Mouse (Mus musculus) lung, postnatal 4 days (tissue): ENCODE measurements around the gene Pde7b.

Source experiments
- DNase-seq, 2 experiments: peaks; one replicate each; pipeline ENCODE4 v3.0.0; 2021

Gene Pde7b

DNA sequence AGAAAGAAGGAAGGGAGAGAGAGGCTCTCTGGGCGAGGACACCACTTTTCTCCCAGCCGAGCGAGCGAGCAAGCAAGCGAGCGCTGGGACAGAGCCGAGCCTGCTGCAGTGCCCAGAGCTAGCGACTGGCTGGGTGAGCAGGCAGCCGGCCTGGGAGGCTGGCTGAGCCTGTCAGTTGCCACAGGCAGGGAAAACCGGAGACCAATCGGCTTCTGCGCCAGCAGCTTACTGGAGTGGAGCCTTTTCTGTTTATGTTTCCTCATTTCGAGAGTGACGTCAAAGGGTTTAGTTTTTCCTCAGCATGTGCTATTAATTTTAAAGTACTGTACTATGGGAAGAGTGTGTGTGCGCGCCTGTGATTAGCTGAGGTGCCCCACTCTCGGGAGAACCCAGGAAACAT is at the start of gene Pde7b:
Pde7b (minus strand) TSS at position 173 of the 400 bp plus-strand sequence.
- DNase-seq: peak; percentile 86 to 92

DNA sequence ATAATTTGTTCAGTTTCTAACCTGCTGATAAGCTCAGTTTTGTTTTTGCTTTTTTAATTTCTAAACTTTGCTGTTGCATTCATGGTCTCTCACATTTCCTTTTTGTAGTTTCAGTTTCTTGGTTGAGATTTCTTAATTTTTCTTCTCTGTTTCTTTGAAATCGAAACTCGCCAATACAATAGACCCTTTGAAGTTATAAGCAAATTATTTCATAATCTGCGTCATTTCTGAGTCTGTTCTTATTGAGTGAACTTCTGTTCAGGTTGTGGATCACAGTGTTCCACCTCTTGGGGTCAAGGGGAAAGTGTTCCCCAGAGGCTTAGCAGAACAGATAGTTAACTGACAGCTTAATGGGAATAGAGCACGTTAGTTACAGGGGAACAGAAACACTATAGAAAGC is 47.2 kb upstream of the Pde7b start:
- no peak for DNase-seq

- no peak for DNase-seq
Observed at GRCm38 (mm10) chr10:20770418-20770888, 45.6 kb upstream of the Pde7b start.

DNA sequence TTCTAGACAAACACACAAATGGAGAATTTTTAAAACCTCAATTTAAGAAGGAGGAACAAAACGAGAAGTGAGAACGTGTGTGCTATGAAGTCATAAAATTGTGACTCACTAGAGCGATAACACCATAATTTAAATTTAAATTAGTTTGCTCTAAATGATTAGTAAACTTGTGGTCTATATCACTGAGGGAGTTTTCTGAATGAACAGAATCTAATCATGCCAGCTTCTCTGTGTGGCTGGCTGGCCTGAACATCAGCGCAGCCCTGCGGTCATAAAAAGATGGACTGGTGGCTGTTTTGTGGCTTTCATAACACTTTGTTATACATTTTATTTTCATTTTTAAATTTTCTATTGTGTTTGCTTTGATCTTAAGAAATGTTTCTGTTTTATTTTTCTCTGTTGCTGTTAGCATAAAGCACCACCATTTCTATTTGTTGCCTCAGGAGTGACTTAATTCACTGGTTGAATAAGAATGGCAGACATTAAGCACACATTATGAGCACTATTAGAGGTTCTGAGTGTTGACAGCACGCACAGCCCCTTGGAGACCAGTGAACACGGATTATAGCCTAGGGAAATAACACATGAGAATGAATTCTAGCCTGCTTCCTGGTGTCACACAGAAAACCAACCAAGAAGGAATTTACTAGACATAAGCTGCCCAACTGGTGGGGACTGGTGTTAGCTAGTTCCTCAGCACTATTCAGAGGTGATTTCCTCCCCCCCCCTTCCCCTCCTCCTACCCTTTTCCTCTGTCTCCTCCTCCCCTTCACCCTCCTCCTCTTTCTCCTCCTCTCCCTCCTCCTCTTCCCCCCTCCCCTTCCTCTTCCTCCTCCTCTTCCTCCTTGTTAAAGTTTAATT is 44.9 kb upstream of the Pde7b start:
- DNase-seq: no peak

- no peak for DNase-seq
Observed at GRCm38 (mm10) chr10:20764352-20764751, 39.5 kb upstream of the Pde7b start.

DNA sequence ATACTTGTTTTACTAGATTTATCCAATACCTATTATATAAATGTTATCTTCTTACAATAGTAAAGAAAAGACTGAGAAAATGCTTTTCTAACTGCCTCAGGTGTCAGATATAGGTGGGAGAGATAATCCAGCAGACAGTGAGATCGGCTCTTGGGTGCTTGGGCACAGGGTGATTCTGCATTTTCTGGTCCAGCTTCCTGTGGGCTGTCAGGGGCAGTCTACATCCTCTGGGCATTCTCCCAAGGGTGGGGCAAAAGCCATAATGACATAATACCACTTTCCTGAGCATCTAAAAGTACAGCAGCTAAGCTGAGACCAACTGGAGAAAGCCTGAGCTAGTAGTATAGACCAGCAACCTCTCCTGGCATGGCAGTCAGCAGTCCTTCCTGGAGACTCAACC is 34.1 kb upstream of the Pde7b start:
- DNase-seq: no peak

DNA sequence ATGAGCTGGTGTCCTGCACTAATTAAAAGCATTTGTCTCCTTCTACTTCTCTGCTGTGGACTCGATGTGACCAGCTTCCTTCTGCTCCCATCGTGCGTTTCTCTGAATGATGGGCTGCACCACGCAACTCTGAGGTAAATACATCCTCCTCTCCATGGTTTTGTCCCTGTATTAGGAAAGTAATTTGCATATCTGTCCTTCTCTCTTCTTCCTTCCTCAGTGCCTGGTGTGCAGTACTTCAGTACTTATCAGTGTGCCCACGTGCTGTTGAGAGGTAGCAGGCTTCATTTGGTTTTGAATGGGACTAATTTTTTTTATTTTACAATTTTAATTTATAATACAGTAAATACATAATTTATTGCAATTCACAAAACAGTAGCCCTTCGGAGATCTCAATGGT is 33.4 kb upstream of the Pde7b start:
- DNase-seq: no peak

- no peak for DNase-seq
Observed at GRCm38 (mm10) chr10:20756219-20756618, 31.3 kb upstream of the Pde7b start.

DNA sequence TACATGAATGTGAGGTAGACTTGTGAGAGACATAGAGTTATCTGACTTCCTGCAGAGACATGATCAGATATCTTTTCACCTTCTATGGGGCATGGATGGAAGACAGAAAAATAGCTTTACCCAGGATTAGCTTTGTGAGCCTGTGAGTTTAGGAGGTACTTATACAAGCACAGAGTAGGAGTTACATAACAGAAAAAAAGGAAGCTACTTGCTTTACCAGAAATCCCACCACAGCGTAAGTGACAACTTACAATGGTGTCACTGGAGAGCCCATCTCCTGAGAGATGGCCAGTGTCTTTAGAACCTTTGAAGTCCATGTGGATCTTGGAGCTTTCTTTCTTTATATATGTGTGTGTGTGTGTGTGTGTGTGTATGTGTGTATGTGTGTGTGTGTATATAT is 28.0 kb upstream of the Pde7b start:
- DNase-seq: no peak

DNA sequence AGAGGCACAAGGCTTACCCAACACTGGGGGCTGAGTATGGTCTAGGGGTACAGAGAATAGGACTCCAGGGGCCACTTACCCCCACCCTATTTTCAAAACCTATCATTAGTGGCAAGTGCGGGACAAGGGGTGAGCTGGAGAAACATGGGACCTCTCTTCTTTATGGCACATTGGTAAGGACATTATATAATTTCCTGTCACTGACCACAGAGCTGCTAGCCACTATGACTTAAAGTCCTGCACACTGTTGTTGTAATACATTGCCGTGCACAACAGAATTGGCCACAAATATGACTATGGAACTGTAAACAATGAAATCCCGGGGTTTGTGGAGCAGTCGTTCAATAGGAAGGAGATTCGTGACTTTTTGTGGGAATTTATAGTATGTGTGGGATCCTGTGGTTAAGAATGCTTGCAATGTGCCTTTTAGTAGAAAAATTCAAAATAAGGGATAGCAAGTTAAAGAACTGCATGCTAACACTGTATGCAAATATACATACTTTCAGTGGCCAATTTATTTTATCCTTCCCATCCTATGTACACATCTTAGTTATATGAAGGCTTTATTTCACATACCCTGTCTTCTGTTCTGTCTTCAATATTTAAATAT is 25.9 kb upstream of the Pde7b start:
- no peak for DNase-seq

GRCm38 (mm10) chr10:20748938-20749337 is 24.1 kb upstream of the Pde7b start:
- no peak for DNase-seq

GRCm38 (mm10) chr10:20747229-20747628 is 22.4 kb upstream of the Pde7b start:
- DNase-seq: no peak

GRCm38 (mm10) chr10:20739801-20740200 is 14.9 kb upstream of the Pde7b start:
- no peak for DNase-seq

DNA sequence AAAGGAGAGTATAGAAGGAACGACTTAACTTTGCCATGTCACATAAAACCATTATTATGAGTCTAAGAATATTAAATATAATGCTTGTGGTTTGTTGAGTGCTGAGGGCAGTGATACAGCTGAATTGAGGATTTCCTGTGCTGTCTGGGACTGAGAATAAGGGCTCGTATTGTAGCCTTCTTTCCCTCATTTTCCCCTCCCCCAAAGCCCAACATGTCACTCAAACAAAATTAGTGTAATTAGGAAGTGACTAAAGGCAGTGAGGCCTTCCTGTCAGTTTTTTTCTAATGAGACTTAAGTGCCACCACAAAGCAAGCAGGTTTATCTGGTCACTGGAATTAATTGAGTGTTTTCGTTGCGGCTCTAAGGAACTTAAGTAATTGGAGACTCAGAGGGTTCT is 12.3 kb upstream of the Pde7b start:
- no peak for DNase-seq

GRCm38 (mm10) chr10:20735775-20736449 is 11.0 kb upstream of the Pde7b start:
- no peak for DNase-seq

DNA sequence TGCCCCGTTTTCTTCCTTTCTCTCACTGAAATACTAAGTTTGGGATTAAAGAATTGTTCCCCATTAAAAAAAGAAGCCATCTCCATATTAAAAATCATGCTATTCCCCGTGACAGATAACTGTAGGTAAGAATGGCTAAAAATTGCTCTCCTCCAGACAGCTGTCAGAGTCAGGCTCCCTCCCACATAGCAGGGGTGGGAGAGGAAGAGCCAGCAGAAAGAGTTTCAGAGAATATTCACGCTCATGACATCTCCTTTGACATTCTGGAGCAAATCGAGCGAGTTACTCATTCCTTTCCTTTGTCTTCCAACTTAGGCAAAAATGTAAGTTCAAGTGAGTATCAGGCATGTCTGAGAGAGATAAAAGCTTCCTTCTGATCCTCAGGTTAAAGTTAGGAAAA is 8.7 kb upstream of the Pde7b start:
- no peak for DNase-seq

- DNase-seq: no peak
Observed at GRCm38 (mm10) chr10:20732180-20732579, 7.3 kb upstream of the Pde7b start.

DNA sequence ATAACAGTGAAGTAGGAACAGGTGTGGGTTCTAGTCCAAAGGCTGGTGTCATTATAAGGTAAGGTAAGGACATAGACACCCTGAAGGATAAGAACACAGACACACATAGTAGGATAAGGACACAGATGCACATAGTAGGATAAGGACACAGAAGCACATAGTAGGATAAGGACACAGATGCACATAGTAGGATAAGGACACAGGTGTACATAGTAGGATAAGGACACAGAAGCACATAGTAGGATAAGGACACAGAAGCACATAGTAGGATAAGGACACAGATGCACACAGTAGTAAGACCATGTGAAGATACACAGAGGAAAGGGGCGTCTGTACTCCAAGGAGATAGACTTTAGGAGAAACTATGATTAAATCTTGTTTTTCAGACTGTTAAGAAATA is 5.2 kb upstream of the Pde7b start:
- DNase-seq: no peak

- no peak for DNase-seq
Observed at GRCm38 (mm10) chr10:20725384-20725983, 606 bp upstream of the Pde7b start.

DNA sequence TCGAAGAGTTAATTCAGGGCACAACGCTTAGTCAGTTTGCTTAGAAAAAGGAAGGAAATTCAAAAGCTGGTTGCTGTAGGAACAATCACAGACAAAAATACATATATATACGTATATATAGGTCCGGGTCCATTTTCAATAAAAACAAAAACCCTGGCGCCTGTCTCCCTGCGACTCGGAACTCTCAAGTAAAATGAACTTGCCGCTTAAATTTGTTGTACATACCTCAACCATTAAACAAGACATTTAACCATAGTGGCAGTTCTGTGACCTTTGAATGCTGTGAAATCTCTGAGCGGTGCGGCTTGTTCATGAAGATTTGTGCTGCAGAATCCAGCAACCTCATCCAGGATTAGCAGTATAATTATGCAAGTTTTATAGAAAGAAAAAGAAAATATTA is 427 bp downstream of the Pde7b start:
- no peak for DNase-seq

GRCm38 (mm10) chr10:20723962-20724361 is 916 bp downstream of the Pde7b start:
- no peak for DNase-seq

DNA sequence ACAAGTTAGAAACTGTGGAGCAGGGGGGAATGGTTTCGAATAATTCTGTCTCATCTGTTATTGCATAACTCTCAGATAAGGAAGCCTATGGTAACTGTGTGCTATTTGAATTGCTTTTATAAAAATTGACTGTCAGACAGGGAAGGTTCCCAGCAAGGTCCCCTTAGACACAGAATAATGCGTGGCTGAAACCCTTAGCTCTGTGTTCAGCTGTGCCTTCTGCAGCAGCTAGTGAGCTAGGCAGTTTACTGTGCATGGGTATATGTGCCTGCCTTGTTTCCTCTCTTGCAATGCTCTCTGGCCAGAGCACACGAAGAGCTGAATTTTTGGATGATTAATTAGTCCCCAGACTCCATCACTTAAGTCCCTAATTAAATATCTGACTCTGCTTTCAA is 1.4 kb downstream of the Pde7b start:
- DNase-seq: no peak
